Mouse (Mus musculus): Measurements from ENCODE around the gene Jmjd4. TPM values are rescaled to one million over a fixed set of nuclear protein-coding genes. Genes with fewer than 3 reads are reported as not detected.

Gene Jmjd4
- polyA plus RNA-seq, 1 experiment from 2014 or later, result 10.3 TPM

Other genes with a start within 250 kb of the Jmjd4 start
- gene Mrpl55, start 247.6 kb upstream of the Jmjd4 start, polyA plus RNA-seq (2015; fragmentation: Nextera tagmentation; extraction: Ambion mirVana), result 83.1 and 84.8 TPM in 2 replicates
- 35.2 and 37.0 TPM in 2 replicates for gene 2310033P09Rik, start 241.7 kb upstream of the Jmjd4 start, polyA plus RNA-seq (2015; fragmentation: Nextera tagmentation; extraction: Ambion mirVana)
- gene Arf1, start 221.8 kb upstream of the Jmjd4 start, polyA plus RNA-seq (2015; fragmentation: Nextera tagmentation; extraction: Ambion mirVana), result 725 and 739 TPM in 2 replicates
- gene Wnt3a, start 159.3 kb upstream of the Jmjd4 start, polyA plus RNA-seq (2015; fragmentation: Nextera tagmentation; extraction: Ambion mirVana), result 0.48 and 0.55 TPM in 2 replicates
- gene Wnt9a, start 143.1 kb upstream of the Jmjd4 start, polyA plus RNA-seq (2015; fragmentation: Nextera tagmentation; extraction: Ambion mirVana), result 3.9 and 4.1 TPM in 2 replicates
- gene Prss38, start 74.4 kb upstream of the Jmjd4 start, polyA plus RNA-seq (2015; fragmentation: Nextera tagmentation; extraction: Ambion mirVana), result not detected in 2 replicates
- gene Snap47, start 1.1 kb downstream of the Jmjd4 start, polyA plus RNA-seq (2015; fragmentation: Nextera tagmentation; extraction: Ambion mirVana), result 92.9 and 94.0 TPM in 2 replicates
- 7.8 and 10.0 TPM in 2 replicates for gene Zfp867, start 22.4 kb downstream of the Jmjd4 start, polyA plus RNA-seq (2015; fragmentation: Nextera tagmentation; extraction: Ambion mirVana)
- 24.5 and 25.2 TPM in 2 replicates for gene Zkscan17, start 76.7 kb downstream of the Jmjd4 start, polyA plus RNA-seq (2015; fragmentation: Nextera tagmentation; extraction: Ambion mirVana)
- 0.31 and 0.54 TPM in 2 replicates for gene Nlrp3, start 91.5 kb downstream of the Jmjd4 start, polyA plus RNA-seq (2015; fragmentation: Nextera tagmentation; extraction: Ambion mirVana)
- gene Olfr222, start 126.2 kb downstream of the Jmjd4 start, polyA plus RNA-seq (2015; fragmentation: Nextera tagmentation; extraction: Ambion mirVana), result not detected in 2 replicates
- not detected in 2 replicates for gene Olfr223, start 143.2 kb downstream of the Jmjd4 start, polyA plus RNA-seq (2015; fragmentation: Nextera tagmentation; extraction: Ambion mirVana)
- 52.9 and 59.0 TPM in 2 replicates for gene Mprip, start 211.3 kb downstream of the Jmjd4 start, polyA plus RNA-seq (2015; fragmentation: Nextera tagmentation; extraction: Ambion mirVana)

Data from lung, embryonic 16.5 days (tissue).